Mouse (Mus musculus): ENCODE data around the gene Adamtsl1.

GRCm38 (mm10) chr4:85764476-85764875 is 250.5 kb downstream of the Adamtsl1 start:
- TF ChIP-seq CTCF (IDR thresholded peaks at IDR 0.05; ENCODE audit: control insufficient read depth, insufficient read depth, insufficient read length) (no peak), CEBPB (IDR thresholded peaks at IDR 0.05; ENCODE audit: low read depth) (no peak), USF1 (IDR thresholded peaks at IDR 0.05; ENCODE audit: low read depth) (no peak)
